Mouse (Mus musculus) ES-Bruce4 (cell line): ENCODE measurements around the gene Gm21887. TPM values are rescaled to one million over a fixed set of nuclear protein-coding genes. Genes with fewer than 3 reads are reported as not detected.
"Not testable (repeated sequence)": the region's sequence is repeated elsewhere in the genome, so short reads cannot be mapped to it uniquely, and the experiment has no call there.

Experiments used
- H3K27ac ChIP-seq: 2 replicates; pipeline ENCODE4 v1.5.1; 2012; ENCODE audit warnings: low read length, inconsistent platforms; ENCODE audit not compliant: insufficient read depth
- H3K27me3 ChIP-seq: 2 replicates; pipeline ENCODE4 v1.6.1; 2012; ENCODE audit warnings: mild to moderate bottlenecking, low read length, inconsistent platforms; ENCODE audit not compliant: control insufficient read depth, poor library complexity, insufficient read depth, severe bottlenecking
- H3K36me3 ChIP-seq: 2 replicates; pipeline ENCODE4 v1.6.1; 2012; ENCODE audit warnings: inconsistent platforms, mild to moderate bottlenecking, low read length, moderate library complexity; ENCODE audit not compliant: control insufficient read depth, poor library complexity, insufficient read depth, severe bottlenecking
- H3K4me1 ChIP-seq: one replicate; pipeline ENCODE4 v1.8.1; 2011; ENCODE audit warnings: low read length; ENCODE audit not compliant: control insufficient read depth, insufficient read depth
- H3K4me3 ChIP-seq: 2 replicates; pipeline ENCODE4 v1.5.1; 2011; ENCODE audit warnings: low read depth, mild to moderate bottlenecking, low read length
- H3K9ac ChIP-seq: 2 replicates; pipeline ENCODE4 v1.6.1; 2012; ENCODE audit warnings: low read depth, mild to moderate bottlenecking, inconsistent platforms; ENCODE audit not compliant: poor library complexity, severe bottlenecking
- H3K9me3 ChIP-seq: replicated peaks from 2 replicates; pipeline ENCODE4 v1.6.1; 2012; ENCODE audit warnings: mild to moderate bottlenecking, low read length, inconsistent platforms; ENCODE audit not compliant: control insufficient read depth, poor library complexity, insufficient read depth, severe bottlenecking
- polyA plus RNA-seq: library from polyadenylated mRNA; stranded (reverse); fragments of >200 nt; gene quantifications from 2 replicates; pipeline ENCODE4 v1.2.4, GENCODE M21; 2011; ENCODE audit warnings: low read depth; ENCODE audit not compliant: missing spikeins, insufficient read depth, insufficient read length

Gm21887 gene
- polyA plus RNA-seq, 1 experiment, result 1,061 TPM

- H3K27me3 ChIP-seq, H3K4me1 ChIP-seq, H3K4me3 ChIP-seq, H3K9ac ChIP-seq: not testable (repeated sequence)
- H3K9me3 ChIP-seq, result peaks cover 63% of the 10 kb centered on the region
- peak overlapping the region; percentile 57 for H3K27ac ChIP-seq
- peaks cover 66% of the 10 kb centered on the region for H3K36me3 ChIP-seq
Observed at GRCm38 (mm10) chrX:170017333-170018245, 8.1 kb downstream of the Gm21887 start.

- H3K9me3 ChIP-seq, result peaks cover 57% of the 10 kb centered on the region
- H3K27ac ChIP-seq, result peak overlapping the region; percentile 73
- not testable (repeated sequence) for H3K9ac ChIP-seq, H3K27me3 ChIP-seq, H3K4me1 ChIP-seq
- peak overlapping the region; percentile 0 for H3K4me3 ChIP-seq
- H3K36me3 ChIP-seq, result peaks cover 59% of the 10 kb centered on the region
Observed at GRCm38 (mm10) chrX:170018571-170019218, 9.2 kb downstream of the Gm21887 start.

GRCm38 (mm10) chrX:170019219-170019953 is 9.9 kb downstream of the Gm21887 start:
- H3K4me3 ChIP-seq, H3K4me1 ChIP-seq, H3K9ac ChIP-seq, H3K27me3 ChIP-seq: not testable (repeated sequence)
- Histone ChIP-seq H3K36me3 (peaks cover 54% of the 10 kb centered on the region), H3K27ac (peak overlapping the region; percentile 73), H3K9me3 (peaks cover 53% of the 10 kb centered on the region)

DNA sequence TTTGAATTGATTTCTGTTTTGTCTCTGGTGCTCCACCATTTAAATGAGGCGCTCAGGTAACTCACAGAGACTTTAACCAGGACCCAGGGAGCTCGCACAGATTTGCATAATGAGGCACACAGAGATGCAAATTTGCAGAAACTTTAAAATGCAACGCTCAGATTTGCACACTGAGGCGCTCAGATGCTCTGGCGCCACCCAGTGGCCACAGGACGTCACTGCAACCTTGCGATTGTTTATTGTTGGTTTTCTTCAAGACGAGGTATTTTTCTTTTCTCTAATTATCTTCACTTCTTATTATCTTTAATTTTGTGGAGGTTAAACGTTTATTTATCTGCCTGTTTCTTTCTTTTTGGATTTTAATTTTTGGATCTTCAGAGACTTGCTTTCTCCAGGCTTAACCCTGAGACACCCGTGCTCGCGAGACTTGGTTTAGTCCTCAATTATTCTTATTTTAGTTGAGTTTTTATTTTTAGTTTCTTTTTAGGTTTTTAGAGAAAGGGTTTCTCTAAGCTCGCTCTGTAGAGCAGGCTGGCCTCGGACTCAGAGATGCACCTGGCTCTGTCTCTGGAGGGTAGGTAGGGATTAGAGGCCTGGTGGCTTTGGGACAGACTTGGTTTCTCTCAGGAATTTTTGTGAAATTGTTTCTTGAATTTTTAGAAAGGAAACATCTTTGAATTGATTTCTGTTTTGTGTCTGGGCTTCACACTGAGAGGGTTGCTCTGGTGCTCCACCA is 10.7 kb downstream of the Gm21887 start:
- H3K36me3 ChIP-seq, result peaks cover 54% of the 10 kb centered on the region

DNA sequence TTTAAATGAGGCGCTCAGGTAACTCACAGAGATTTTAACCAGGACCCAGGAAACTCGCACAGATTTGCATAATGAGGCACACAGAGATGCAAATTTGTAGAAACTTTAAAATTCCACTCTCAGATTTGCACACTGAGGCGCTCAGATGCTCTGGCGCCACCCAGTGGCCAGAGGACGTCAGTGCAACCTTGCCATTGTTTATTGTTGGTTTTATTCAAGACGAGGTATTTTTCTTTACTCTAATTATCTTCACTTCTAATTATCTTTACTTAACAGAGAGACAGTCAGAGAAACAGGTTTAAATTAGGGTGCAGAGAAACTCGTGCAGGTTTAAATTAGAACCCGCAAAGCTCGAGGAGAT is 11.2 kb downstream of the Gm21887 start:
- not testable (repeated sequence) for H3K27me3 ChIP-seq, H3K4me3 ChIP-seq, H3K4me1 ChIP-seq, H3K9ac ChIP-seq
- peaks cover 54% of the 10 kb centered on the region for H3K36me3 ChIP-seq
- peak overlapping the region; percentile 75 for H3K27ac ChIP-seq
- H3K9me3 ChIP-seq, result peaks cover 53% of the 10 kb centered on the region

More for the DNA sequence above, 10.7 kb downstream of the Gm21887 start:
- not testable (repeated sequence) for H3K27me3 ChIP-seq, H3K4me1 ChIP-seq, H3K9ac ChIP-seq, H3K4me3 ChIP-seq
- Histone ChIP-seq H3K27ac (peak overlapping the region; percentile 75), H3K9me3 (peaks cover 53% of the 10 kb centered on the region)

DNA sequence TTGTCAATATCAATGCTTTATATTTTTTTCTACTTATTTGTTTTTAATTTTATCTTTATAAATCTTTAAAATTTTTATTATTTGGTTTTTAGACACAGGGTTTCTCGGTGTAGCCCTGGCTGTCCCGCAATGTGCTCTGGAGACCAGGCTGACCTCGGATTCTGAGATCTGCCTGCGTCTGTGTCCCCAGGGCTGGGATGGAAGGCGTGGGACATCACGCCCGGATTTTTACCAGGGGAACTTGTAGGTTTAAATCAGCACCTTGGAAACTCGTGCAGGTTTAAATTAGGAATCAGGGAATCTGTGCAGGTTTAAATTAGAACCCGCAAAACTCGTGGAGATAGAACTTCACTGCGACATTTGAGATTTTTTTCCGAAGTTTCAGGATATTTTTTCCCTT is 11.7 kb downstream of the Gm21887 start:
- not testable (repeated sequence) for H3K4me1 ChIP-seq, H3K27me3 ChIP-seq, H3K9ac ChIP-seq, H3K4me3 ChIP-seq
- Histone ChIP-seq H3K9me3 (peaks cover 52% of the 10 kb centered on the region), H3K36me3 (peaks cover 53% of the 10 kb centered on the region), H3K27ac (peak overlapping the region; percentile 31)

- not testable (repeated sequence) for H3K27me3 ChIP-seq, H3K4me1 ChIP-seq, H3K4me3 ChIP-seq, H3K9ac ChIP-seq
- Histone ChIP-seq H3K27ac (peak overlapping the region; percentile 31), H3K9me3 (peaks cover 50% of the 10 kb centered on the region), H3K36me3 (peaks cover 51% of the 10 kb centered on the region)
Observed at GRCm38 (mm10) chrX:170021750-170022461, 12.4 kb downstream of the Gm21887 start.
